Mouse (Mus musculus) cerebellum, postnatal 10 days (tissue): Measurements from ENCODE around the gene M6pr.

ENCODE experiments used
- DNase-seq, 2 experiments: peaks; one replicate each; pipeline ENCODE4 v3.0.0; 2021; ENCODE audit warnings: mixed read lengths in 2 of 2

The M6pr gene

GRCm38 (mm10) chr6:122308505-122309393 lies at the start of gene M6pr:
Gene M6pr (plus strand): TSS chr6:122308720.
- peak; percentile 95 to 97 for DNase-seq

- no peak for DNase-seq
Measured at GRCm38 (mm10) chr6:122262543-122262942, 46.0 kb upstream of the M6pr start.

GRCm38 (mm10) chr6:122268561-122268960 lies 40.0 kb upstream of the M6pr start:
- peak; percentile 99 for DNase-seq

- DNase-seq = peak in 1 of 2 experiments; percentile 12
Measured at GRCm38 (mm10) chr6:122269170-122269569, 39.4 kb upstream of the M6pr start.

GRCm38 (mm10) chr6:122270152-122270551 lies 38.4 kb upstream of the M6pr start:
- no peak for DNase-seq

- no peak for DNase-seq
Measured at GRCm38 (mm10) chr6:122274546-122274945, 34.0 kb upstream of the M6pr start.

- DNase-seq = no peak
Measured at GRCm38 (mm10) chr6:122276565-122276964, 32.0 kb upstream of the M6pr start.

- DNase-seq = no peak
Measured at GRCm38 (mm10) chr6:122282782-122283181, 25.7 kb upstream of the M6pr start, which contains the start of gene Klrg1. Gene Klrg1 (minus strand): TSS chr6:122282882.

GRCm38 (mm10) chr6:122283429-122283828 lies 25.1 kb upstream of the M6pr start:
- DNase-seq = no peak

- no peak for DNase-seq
Measured at GRCm38 (mm10) chr6:122284304-122284703, 24.2 kb upstream of the M6pr start.

GRCm38 (mm10) chr6:122284823-122285222 lies 23.7 kb upstream of the M6pr start:
- DNase-seq = no peak

GRCm38 (mm10) chr6:122288263-122288662 lies 20.3 kb upstream of the M6pr start:
- peak; percentile 41 to 57 for DNase-seq

GRCm38 (mm10) chr6:122289313-122289712 lies 19.2 kb upstream of the M6pr start:
- no peak for DNase-seq

- DNase-seq = no peak
Measured at GRCm38 (mm10) chr6:122290253-122290652, 18.3 kb upstream of the M6pr start.

GRCm38 (mm10) chr6:122291264-122291663 lies 17.3 kb upstream of the M6pr start:
- no peak for DNase-seq

GRCm38 (mm10) chr6:122291735-122292134 lies 16.8 kb upstream of the M6pr start:
- no peak for DNase-seq

GRCm38 (mm10) chr6:122292184-122292583 lies 16.3 kb upstream of the M6pr start:
- DNase-seq = no peak

- no peak for DNase-seq
Measured at GRCm38 (mm10) chr6:122293121-122293520, 15.4 kb upstream of the M6pr start.

GRCm38 (mm10) chr6:122293796-122294195 lies 14.7 kb upstream of the M6pr start:
- DNase-seq = no peak

GRCm38 (mm10) chr6:122294290-122294689 lies 14.2 kb upstream of the M6pr start:
- DNase-seq = no peak

GRCm38 (mm10) chr6:122295242-122295641 lies 13.3 kb upstream of the M6pr start:
- no peak for DNase-seq

GRCm38 (mm10) chr6:122296918-122297278 lies 11.6 kb upstream of the M6pr start:
- no peak for DNase-seq

- DNase-seq = peak; percentile 56 to 64
Measured at GRCm38 (mm10) chr6:122297279-122298222, 11.0 kb upstream of the M6pr start.
